Mouse (Mus musculus) adipocyte (in vitro differentiated cells): ENCODE measurements around the gene Raver1.
A peak's percentile ranks its signal among the peaks of the same experiment; 100 is the strongest.

Experiments
- DNase-seq: peaks from one replicate; pipeline ENCODE4 v3.0.0-alpha.2; 2016; ENCODE audit warnings: low spot score

Gene Raver1

GRCm38 (mm10) chr9:21041308-21041707 is 50.5 kb downstream of the Raver1 start:
- no peak for DNase-seq

GRCm38 (mm10) chr9:21039779-21040178 is 52.0 kb downstream of the Raver1 start:
- DNase-seq, result no peak

- DNase-seq, result no peak
These were observed 54.3 kb downstream of the Raver1 start for GRCm38 (mm10) chr9:21037481-21037891.

DNA sequence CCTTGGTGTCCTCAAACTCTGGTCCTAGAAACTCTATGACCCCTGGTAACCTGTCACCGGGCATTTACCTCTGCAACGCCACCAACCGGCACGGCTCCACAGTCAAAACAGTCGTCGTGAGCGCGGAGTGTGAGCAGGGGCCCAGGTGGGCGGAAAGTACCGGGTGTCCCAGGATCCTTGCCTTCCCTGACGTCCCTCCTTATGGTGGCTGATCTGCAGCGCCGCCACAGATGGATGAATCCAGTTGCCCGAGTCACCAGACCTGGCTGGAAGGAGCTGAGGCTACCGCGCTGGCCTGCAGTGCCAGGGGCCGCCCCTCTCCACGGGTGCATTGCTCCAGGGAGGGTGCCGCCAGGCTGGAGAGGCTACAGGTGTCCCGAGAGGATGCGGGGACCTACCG is 55.1 kb downstream of the Raver1 start:
- no peak for DNase-seq

DNA sequence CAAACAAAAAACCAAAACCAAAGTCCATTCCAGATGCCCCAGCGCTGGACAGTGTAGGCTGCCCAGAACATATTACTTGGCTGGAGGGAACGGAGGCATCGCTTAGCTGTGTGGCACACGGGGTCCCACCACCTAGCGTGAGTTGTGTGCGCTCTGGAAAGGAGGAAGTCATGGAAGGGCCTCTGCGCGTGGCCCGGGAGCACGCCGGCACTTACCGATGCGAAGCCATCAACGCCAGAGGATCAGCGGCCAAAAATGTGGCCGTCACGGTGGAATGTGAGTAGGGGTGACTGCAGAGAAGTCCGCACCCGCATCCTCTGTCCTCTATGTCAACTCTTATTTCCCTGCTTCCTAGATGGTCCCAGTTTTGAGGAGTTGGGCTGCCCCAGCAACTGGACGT is 55.6 kb downstream of the Raver1 start:
- no peak for DNase-seq

DNA sequence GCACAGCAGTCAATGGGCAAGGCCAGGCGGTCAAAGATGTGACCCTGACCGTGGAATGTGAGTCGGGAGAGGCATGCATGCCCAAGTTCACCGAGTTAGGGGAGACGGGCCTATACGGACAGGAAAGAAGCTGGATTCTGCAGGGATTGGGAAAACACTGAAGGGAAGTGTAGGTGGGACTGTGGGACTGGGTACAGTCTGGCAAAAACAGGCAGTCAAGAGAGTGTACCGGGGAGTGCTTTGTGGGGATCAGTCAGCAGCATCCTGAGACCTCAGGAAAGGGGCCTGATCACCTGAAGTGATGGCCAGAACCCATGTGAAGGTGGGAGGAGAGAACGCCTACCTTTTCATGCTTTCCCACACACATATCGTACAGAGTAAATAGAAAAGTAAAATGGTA is 56.2 kb downstream of the Raver1 start:
- DNase-seq, result no peak

DNA sequence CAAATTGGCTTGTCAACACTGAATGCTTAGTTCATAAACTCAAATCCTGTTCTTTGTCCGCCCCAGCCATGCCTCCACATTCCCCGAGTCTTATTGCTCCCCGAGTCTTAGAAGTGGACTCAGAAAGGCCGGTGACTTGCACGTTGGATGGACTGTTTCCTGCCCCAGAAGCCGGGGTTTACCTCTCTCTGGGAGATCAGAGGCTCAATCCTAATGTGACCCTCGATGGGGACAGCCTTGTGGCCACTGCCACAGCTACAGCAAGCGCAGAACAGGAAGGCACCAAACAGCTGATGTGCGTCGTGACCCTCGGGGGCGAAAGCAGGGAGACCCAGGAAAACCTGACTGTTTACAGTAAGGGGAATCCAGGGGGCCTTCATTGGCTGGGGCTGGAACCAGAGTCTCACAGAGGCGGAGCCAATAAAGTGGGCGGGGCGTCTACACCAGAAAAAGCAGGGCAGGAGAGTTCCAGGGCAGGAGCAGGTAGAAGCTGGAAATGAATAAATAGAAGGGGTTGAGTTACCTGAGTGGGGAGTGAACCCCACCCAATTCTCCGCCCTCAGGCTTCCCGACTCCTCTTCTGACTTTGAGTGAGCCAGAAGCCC is 57.2 kb downstream of the Raver1 start:
- no peak for DNase-seq

GRCm38 (mm10) chr9:21033136-21033535 is 58.7 kb downstream of the Raver1 start:
- DNase-seq, result peak; percentile 75

GRCm38 (mm10) chr9:21032491-21032890 is 59.3 kb downstream of the Raver1 start:
- no peak for DNase-seq

DNA sequence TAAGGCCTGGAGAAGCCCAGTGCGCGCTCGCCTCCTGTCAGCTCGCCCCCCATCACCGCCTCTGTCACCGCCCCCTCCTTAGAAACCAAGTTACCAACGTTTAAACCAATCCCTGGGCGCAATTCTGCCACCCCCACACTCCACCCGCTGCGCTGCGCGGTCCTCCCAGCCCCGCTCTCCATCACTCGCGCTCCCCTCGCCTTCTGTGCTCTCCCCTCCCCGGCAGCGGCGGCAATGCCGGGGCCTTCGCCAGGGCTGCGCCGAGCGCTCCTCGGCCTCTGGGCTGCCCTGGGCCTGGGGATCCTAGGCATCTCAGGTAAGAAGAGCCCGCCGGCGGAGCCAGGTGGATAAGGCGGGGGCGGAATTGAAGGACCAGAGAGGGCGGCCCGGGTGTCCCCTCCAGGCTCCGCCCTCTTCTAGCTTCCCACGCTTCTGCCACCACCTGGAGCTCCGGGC is 59.9 kb downstream of the Raver1 start, which contains the start of gene Icam5:
TSS of gene Icam5 (plus strand) at position 178 of the 456 bp plus-strand sequence.
- DNase-seq, result no peak

DNA sequence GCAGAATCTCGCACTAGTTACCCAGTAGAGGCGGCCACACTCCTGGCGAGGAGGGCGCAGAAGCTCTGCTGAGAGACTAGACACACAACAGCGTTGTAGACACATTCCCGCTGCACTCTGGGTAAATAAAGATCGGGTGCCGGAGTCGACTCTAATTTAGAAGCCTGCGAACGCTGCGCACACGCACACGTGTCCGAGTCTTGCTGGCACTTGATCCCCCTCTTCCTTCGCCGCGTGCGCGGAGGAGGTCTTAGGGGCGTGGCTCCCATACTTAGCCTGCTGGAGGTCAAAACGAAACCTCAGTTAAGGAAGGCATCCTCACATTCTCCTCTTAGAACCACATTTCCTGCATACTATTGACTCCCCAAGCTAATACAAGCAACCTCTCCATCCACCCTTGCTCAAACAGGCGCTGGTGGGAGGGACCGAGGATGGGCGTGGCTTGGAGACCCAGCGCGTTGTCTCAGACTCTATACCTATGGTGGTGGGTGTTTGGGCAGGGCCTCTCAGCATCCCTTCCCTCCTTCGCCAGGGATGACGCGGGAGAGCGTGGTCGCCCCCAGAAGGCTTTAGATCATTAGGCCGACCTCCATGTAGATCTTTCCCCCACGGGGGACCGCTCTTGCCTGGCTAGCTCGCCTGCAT is 60.4 kb downstream of the Raver1 start:
- DNase-seq, result no peak

GRCm38 (mm10) chr9:21030781-21031250 is 61.0 kb downstream of the Raver1 start:
- DNase-seq, result peak; percentile 89

GRCm38 (mm10) chr9:21030055-21030600 is 61.7 kb downstream of the Raver1 start:
- no peak for DNase-seq

GRCm38 (mm10) chr9:21029291-21030054 is 62.3 kb downstream of the Raver1 start, which contains the start of gene Icam4:
Icam4 (plus strand) TSS chr9:21029373.
- DNase-seq, result no peak

DNA sequence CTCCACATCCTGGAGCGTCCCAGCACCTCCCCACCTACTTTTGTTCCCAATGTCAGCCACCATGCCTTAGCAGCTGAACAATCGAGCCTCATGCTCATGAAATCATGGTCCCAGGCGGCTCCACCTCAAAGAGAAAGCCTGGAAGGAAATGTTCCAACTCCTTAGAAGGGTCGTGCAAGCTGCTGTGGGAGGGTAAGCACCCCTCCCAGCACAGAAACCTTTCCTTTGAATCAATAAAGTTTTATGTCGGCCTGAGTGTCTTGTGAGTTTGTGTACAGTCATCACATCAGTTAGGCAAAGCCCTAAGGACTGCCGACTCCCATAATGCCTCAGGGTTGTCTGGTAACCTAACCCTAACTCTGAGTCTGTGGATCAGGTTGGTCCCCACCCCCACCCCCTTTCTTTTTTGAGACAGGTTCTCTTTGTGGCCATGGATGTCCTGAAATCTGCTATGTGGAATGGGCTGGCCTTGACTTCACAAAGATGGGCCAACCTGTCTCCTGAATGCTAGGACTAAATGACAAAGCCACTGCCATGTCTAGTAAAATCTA is 63.2 kb downstream of the Raver1 start:
- DNase-seq, result no peak

DNA sequence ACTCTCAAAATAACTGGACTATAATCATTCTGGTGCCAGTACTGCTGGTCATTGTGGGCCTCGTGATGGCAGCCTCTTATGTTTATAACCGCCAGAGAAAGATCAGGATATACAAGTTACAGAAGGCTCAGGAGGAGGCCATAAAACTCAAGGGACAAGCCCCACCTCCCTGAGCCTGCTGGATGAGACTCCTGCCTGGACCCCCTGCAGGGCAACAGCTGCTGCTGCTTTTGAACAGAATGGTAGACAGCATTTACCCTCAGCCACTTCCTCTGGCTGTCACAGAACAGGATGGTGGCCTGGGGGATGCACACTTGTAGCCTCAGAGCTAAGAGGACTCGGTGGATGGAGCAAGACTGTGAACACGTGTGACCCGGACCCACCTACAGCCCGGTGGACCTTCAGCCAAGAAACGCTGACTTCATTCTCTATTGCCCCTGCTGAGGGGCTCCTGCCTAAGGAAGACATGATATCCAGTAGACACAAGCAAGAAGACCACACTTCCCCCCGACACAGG is 64.0 kb downstream of the Raver1 start:
- no peak for DNase-seq

GRCm38 (mm10) chr9:21026849-21027248 is 65.0 kb downstream of the Raver1 start:
- DNase-seq, result no peak

GRCm38 (mm10) chr9:21025258-21025810 is 66.5 kb downstream of the Raver1 start:
- DNase-seq, result no peak
